Mouse (Mus musculus): ENCODE results near the gene 2210408I21Rik. TPM values are rescaled to one million over a fixed set of nuclear protein-coding genes. Genes with fewer than 3 reads are reported as not detected.

The 2210408I21Rik gene
- polyA plus RNA-seq (2014; fragmentation: Illumina TruSeq; extraction: RNeasy Lipid Tissue Mini Kit (QIAGEN cat#74804); ENCODE audit: low read depth, low replicate concordance), result 5.3 TPM

GRCm38 (mm10) chr13:77134931-77135620 lies at the start of gene 2210408I21Rik, which contains the start of gene Slf1:
Gene 2210408I21Rik, plus strand, starts transcription at chr13:77135540.
Gene Slf1, minus strand, starts transcription at chr13:77135473.

Other genes starting within 250 kb of the 2210408I21Rik start
- gene Slf1, start 67 bp upstream of the 2210408I21Rik start, polyA plus RNA-seq (2014; fragmentation: Illumina TruSeq; extraction: RNeasy Lipid Tissue Mini Kit (QIAGEN cat#74804); ENCODE audit: low read depth, low replicate concordance), result 5.3 TPM